ENCODE assay signal across 15 mouse cellular contexts in the genomic region with DNA sequence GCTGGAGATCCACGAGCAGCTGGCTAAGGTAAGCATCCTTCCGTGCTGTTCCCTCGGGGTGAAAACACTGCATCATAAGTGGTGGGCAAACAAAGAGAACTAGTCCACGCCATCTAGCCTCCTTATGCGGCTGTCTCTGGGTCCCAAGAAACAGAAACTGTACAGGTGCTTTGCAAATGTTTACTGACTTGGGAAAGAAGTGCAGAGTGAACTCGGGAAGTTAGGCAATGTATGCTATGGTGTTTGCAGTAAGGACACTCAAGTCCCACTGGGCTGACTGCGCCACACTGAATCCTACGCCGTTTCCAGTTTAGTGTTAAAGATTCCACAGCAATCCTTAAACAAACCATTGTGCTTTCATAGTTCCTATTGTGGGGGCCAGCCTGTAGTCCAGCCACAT. TPM values are rescaled to one million over a fixed set of nuclear protein-coding genes. Genes with fewer than 3 reads are reported as not detected.
"Had no signal": no experiment of that assay in that cellular context is flagged by ENCODE, and none has a peak within 500 bp of the region (broad histone marks: within the 10 kb centered on the region; RNA-seq: fewer than 3 reads in every experiment).

No protein-coding gene starts in this region.

- H3K4me2 ChIP-seq: liver, embryonic 11.5 days; liver, embryonic 15.5 days; midbrain, embryonic 13.5 days; stomach, embryonic 15.5 days had no signal

- H3K9me3 ChIP-seq: limb, embryonic 10.5 days; liver, embryonic 15.5 days; midbrain, embryonic 13.5 days; stomach, embryonic 15.5 days had no signal

- DNase-seq: kidney, adult 18-20 months; kidney, postnatal 4 days; right cerebral cortex, postnatal 14 days; thymus, postnatal 4 days had no signal

- H3K27ac ChIP-seq: layer of hippocampus, adult 2 months; left cerebral cortex, adult 2 months; limb, embryonic 10.5 days; liver, embryonic 15.5 days; midbrain, embryonic 13.5 days; stomach, embryonic 15.5 days had no signal

- H3K27me3 ChIP-seq: liver, embryonic 15.5 days; midbrain, embryonic 13.5 days; stomach, embryonic 15.5 days had no signal

- H3K4me1 ChIP-seq: liver, embryonic 15.5 days; midbrain, embryonic 13.5 days; stomach, embryonic 15.5 days had no signal

- ATAC-seq: midbrain, embryonic 13.5 days had no signal

- H3K4me3 ChIP-seq: layer of hippocampus, adult 2 months; left cerebral cortex, adult 2 months; limb, embryonic 10.5 days; liver, embryonic 15.5 days; midbrain, embryonic 13.5 days; stomach, embryonic 15.5 days had no signal

- H3K9ac ChIP-seq: liver, embryonic 15.5 days; midbrain, embryonic 13.5 days; stomach, embryonic 15.5 days had no signal

- H3K36me3 ChIP-seq: limb, embryonic 10.5 days; liver, embryonic 15.5 days; midbrain, embryonic 13.5 days; stomach, embryonic 15.5 days had no signal

RNA-seq across cellular contexts. Expression of a gene that starts 2.0 kb away (rescaled TPM):
- polyA plus RNA-seq: intestine, embryonic 14.5 days; limb, embryonic 10.5 days; liver, embryonic 11.5 days; liver, embryonic 15.5 days; midbrain, embryonic 13.5 days; stomach, embryonic 15.5 days had no signal

RNA-seq across cellular contexts. Expression of a gene that starts 17.8 kb away (rescaled TPM):
- polyA plus RNA-seq: intestine, embryonic 14.5 days; kidney, embryonic 16.5 days; limb, embryonic 10.5 days; limb, embryonic 14.5 days; liver, embryonic 11.5 days; liver, embryonic 15.5 days; spleen, adult 2 months had no signal
